Mouse (Mus musculus) stomach, embryonic 15.5 days (tissue): ENCODE measurements around the gene Agbl5. TPM values are rescaled to one million over a fixed set of nuclear protein-coding genes. Genes with fewer than 3 reads are reported as not detected.

Experiments used
- ATAC-seq: fragments of 200-750 bp; cut with Nextera tagmentation; 2 replicates; pipeline ENCODE4 v1.8.0; 2017; ENCODE audit warnings: low read depth, moderate number of reproducible peaks, moderate TSS enrichment; ENCODE audit not compliant: insufficient read depth, low FRiP score
- H3K27ac ChIP-seq: fragments of 300-500 bp; sonication (generic); 2 replicates; pipeline ENCODE4 v1.5.1; 2015; ENCODE audit warnings: mild to moderate bottlenecking, inconsistent platforms
- H3K27me3 ChIP-seq: fragments of 300-500 bp; sonication (generic); replicated peaks from 2 replicates; pipeline ENCODE4 v1.6.1; 2015; ENCODE audit warnings: inconsistent platforms
- H3K36me3 ChIP-seq: fragments of 300-500 bp; sonication (generic); 2 replicates; pipeline ENCODE4 v1.6.1; 2015; ENCODE audit warnings: inconsistent platforms
- H3K4me1 ChIP-seq: fragments of 300-500 bp; sonication (generic); 2 replicates; pipeline ENCODE4 v1.6.1; 2015; ENCODE audit warnings: inconsistent platforms
- H3K4me2 ChIP-seq: fragments of 300-500 bp; sonication (generic); 2 replicates; pipeline ENCODE4 v1.6.1; 2015; ENCODE audit warnings: mild to moderate bottlenecking, inconsistent platforms
- H3K4me3 ChIP-seq: fragments of 300-500 bp; sonication (generic); replicated peaks from 2 replicates; pipeline ENCODE4 v1.5.1; 2015; ENCODE audit warnings: inconsistent platforms
- H3K9ac ChIP-seq: fragments of 300-500 bp; sonication (generic); 2 replicates; pipeline ENCODE4 v1.6.1; 2015; ENCODE audit warnings: inconsistent platforms
- H3K9me3 ChIP-seq: fragments of 300-500 bp; sonication (generic); 2 replicates; pipeline ENCODE4 v1.6.1; 2016; ENCODE audit warnings: inconsistent platforms
- WGBS: fragments of 180-500 bp; shearing (Covaris S2); methylation state at CpG from one replicate; pipeline ENCODE4 v1.1.7; 2015; 5-methylcytosine and 5-hydroxymethylcytosine counted together
- polyA plus RNA-seq: library from polyadenylated mRNA; unstranded; fragments of >200 nt; fragmentation: Nextera tagmentation; extraction: Ambion mirVana; gene quantifications from 2 replicates; pipeline ENCODE4 v1.2.1, GENCODE M21; 2015

The Agbl5 gene
- polyA plus RNA-seq, 1 experiment from 2014 or later, result 15.9 TPM

- H3K27me3 ChIP-seq, result no peaks in the 10 kb centered on the region
- peak overlapping the region; percentile 61 for H3K9ac ChIP-seq
- H3K4me3 ChIP-seq, result peak overlapping the region; percentile 53
- 32% methylated on average over 7 of the region's 7 CpGs for WGBS
- ATAC-seq, result no peak
- no peaks in the 10 kb centered on the region for H3K9me3 ChIP-seq
- H3K4me2 ChIP-seq, result peak overlapping the region; percentile 81
- peaks cover 22% of the 10 kb centered on the region for H3K36me3 ChIP-seq
- H3K27ac ChIP-seq, result peak overlapping the region; percentile 95
- H3K4me1 ChIP-seq, result peaks cover 64% of the 10 kb centered on the region
Measured at GRCm38 (mm10) chr5:30914101-30914635, 25.7 kb downstream of the Agbl5 start.

- no peak for ATAC-seq
- Histone ChIP-seq H3K36me3 (peaks cover 27% of the 10 kb centered on the region), H3K9me3 (no peaks in the 10 kb centered on the region), H3K27me3 (no peaks in the 10 kb centered on the region), H3K9ac (peak overlapping the region; percentile 61), H3K27ac (peak overlapping the region; percentile 95), H3K4me2 (peak overlapping the region; percentile 81), H3K4me3 (peak overlapping the region; percentile 53), H3K4me1 (peaks cover 60% of the 10 kb centered on the region)
- WGBS, result 28% methylated on average over 6 of the region's 6 CpGs
Measured at GRCm38 (mm10) chr5:30914849-30915248, 26.4 kb downstream of the Agbl5 start.

GRCm38 (mm10) chr5:30915456-30915855 is 27.0 kb downstream of the Agbl5 start:
- Histone ChIP-seq H3K9me3 (no peaks in the 10 kb centered on the region), H3K36me3 (peaks cover 31% of the 10 kb centered on the region), H3K4me1 (peaks cover 64% of the 10 kb centered on the region), H3K4me3 (peak overlapping the region; percentile 53), H3K4me2 (peak overlapping the region; percentile 81), H3K27me3 (no peaks in the 10 kb centered on the region), H3K27ac (peak overlapping the region; percentile 95), H3K9ac (peak overlapping the region; percentile 61)
- no peak for ATAC-seq
- 43% methylated on average over 9 of the region's 9 CpGs for WGBS

- Histone ChIP-seq H3K9ac (no peak overlapping the region), H3K4me1 (peaks cover 63% of the 10 kb centered on the region)
Measured at GRCm38 (mm10) chr5:30915974-30916433, 27.5 kb downstream of the Agbl5 start.

GRCm38 (mm10) chr5:30916841-30917240 is 28.3 kb downstream of the Agbl5 start:
- peaks cover 36% of the 10 kb centered on the region for H3K36me3 ChIP-seq
- no peaks in the 10 kb centered on the region for H3K9me3 ChIP-seq
- no peak for ATAC-seq
- no peak overlapping the region for H3K4me3 ChIP-seq
- H3K9ac ChIP-seq, result no peak overlapping the region
- no peak overlapping the region for H3K4me2 ChIP-seq
- no peak overlapping the region; the same call in 1 of the 2 replicates for H3K27ac ChIP-seq
- 92% methylated on average over 9 of the region's 9 CpGs for WGBS
- no peaks in the 10 kb centered on the region for H3K27me3 ChIP-seq
- peaks cover 65% of the 10 kb centered on the region for H3K4me1 ChIP-seq

More at GRCm38 (mm10) chr5:30915974-30916433, 27.5 kb downstream of the Agbl5 start:
- WGBS, result 3% methylated on average over 7 of the region's 7 CpGs
- H3K36me3 ChIP-seq, result peaks cover 36% of the 10 kb centered on the region
- no peaks in the 10 kb centered on the region for H3K9me3 ChIP-seq
- ATAC-seq, result peak; percentile 61
- H3K4me3 ChIP-seq, result peak overlapping the region; percentile 53
- peak overlapping the region; percentile 81 for H3K4me2 ChIP-seq
- peak overlapping the region; percentile 59; the same call in 1 of the 2 replicates for H3K27ac ChIP-seq
- H3K27me3 ChIP-seq, result no peaks in the 10 kb centered on the region

GRCm38 (mm10) chr5:30917348-30917747 is 28.9 kb downstream of the Agbl5 start:
- H3K4me2 ChIP-seq, result no peak overlapping the region
- H3K4me1 ChIP-seq, result peaks cover 64% of the 10 kb centered on the region
- no peak overlapping the region for H3K27ac ChIP-seq
- no peak overlapping the region for H3K9ac ChIP-seq
- H3K27me3 ChIP-seq, result no peaks in the 10 kb centered on the region
- ATAC-seq, result no peak
- peaks cover 36% of the 10 kb centered on the region for H3K36me3 ChIP-seq
- no peak overlapping the region for H3K4me3 ChIP-seq
- no peaks in the 10 kb centered on the region for H3K9me3 ChIP-seq
- WGBS, result 87% methylated on average over 11 of the region's 11 CpGs

- Histone ChIP-seq H3K27ac (no peak overlapping the region), H3K9me3 (no peaks in the 10 kb centered on the region), H3K9ac (no peak overlapping the region), H3K27me3 (no peaks in the 10 kb centered on the region), H3K36me3 (peaks cover 36% of the 10 kb centered on the region), H3K4me1 (peaks cover 64% of the 10 kb centered on the region), H3K4me2 (no peak overlapping the region), H3K4me3 (no peak overlapping the region)
- WGBS, result 86% methylated on average over 31 of the region's 31 CpGs
- no peak for ATAC-seq
Measured at GRCm38 (mm10) chr5:30917891-30918670, 29.6 kb downstream of the Agbl5 start.

GRCm38 (mm10) chr5:30918691-30919090 is 30.2 kb downstream of the Agbl5 start:
- peaks cover 64% of the 10 kb centered on the region for H3K4me1 ChIP-seq
- no peaks in the 10 kb centered on the region for H3K9me3 ChIP-seq
- no peak overlapping the region for H3K27ac ChIP-seq
- H3K27me3 ChIP-seq, result no peaks in the 10 kb centered on the region
- H3K36me3 ChIP-seq, result peaks cover 36% of the 10 kb centered on the region
- no peak overlapping the region for H3K4me2 ChIP-seq
- no peak for ATAC-seq
- no peak overlapping the region for H3K9ac ChIP-seq
- WGBS, result 83% methylated on average over 8 of the region's 8 CpGs
- no peak overlapping the region for H3K4me3 ChIP-seq

- Histone ChIP-seq H3K4me2 (peak overlapping the region; percentile 85), H3K9me3 (no peaks in the 10 kb centered on the region), H3K4me3 (peak overlapping the region; percentile 58), H3K4me1 (peaks cover 64% of the 10 kb centered on the region), H3K27ac (peak overlapping the region; percentile 44; the same call in 1 of the 2 replicates), H3K9ac (no peak overlapping the region), H3K36me3 (peaks cover 36% of the 10 kb centered on the region), H3K27me3 (no peaks in the 10 kb centered on the region)
- ATAC-seq, result no peak
- WGBS, result 64% methylated on average over 11 of the region's 11 CpGs
Measured at GRCm38 (mm10) chr5:30919831-30920614, 31.5 kb downstream of the Agbl5 start.

GRCm38 (mm10) chr5:30920621-30921020 is 32.1 kb downstream of the Agbl5 start:
- H3K27me3 ChIP-seq, result no peaks in the 10 kb centered on the region
- no peaks in the 10 kb centered on the region for H3K9me3 ChIP-seq
- peaks cover 36% of the 10 kb centered on the region for H3K36me3 ChIP-seq
- H3K9ac ChIP-seq, result no peak overlapping the region
- peaks cover 60% of the 10 kb centered on the region for H3K4me1 ChIP-seq
- 52% methylated on average over 19 of the region's 19 CpGs for WGBS
- no peak for ATAC-seq
- H3K4me2 ChIP-seq, result peak overlapping the region; percentile 85
- peak overlapping the region; percentile 44; the same call in 1 of the 2 replicates for H3K27ac ChIP-seq
- H3K4me3 ChIP-seq, result peak overlapping the region; percentile 58

- WGBS, result under 1% methylated on average over 37 of the region's 40 CpGs
- Histone ChIP-seq H3K9me3 (no peaks in the 10 kb centered on the region), H3K4me2 (peak within 1 kb of the TSS; percentile 85), H3K36me3 (peaks cover 36% of the 10 kb centered on the region), H3K9ac (peak within 1 kb of the TSS; percentile 56), H3K4me3 (peak within 1 kb of the TSS; percentile 58), H3K27me3 (no peaks in the 10 kb centered on the region), H3K27ac (peak within 1 kb of the TSS; percentile 90), H3K4me1 (peaks cover 53% of the 10 kb centered on the region)
- peak; percentile 88 for ATAC-seq
Measured at GRCm38 (mm10) chr5:30921256-30922033, 33.0 kb downstream of the Agbl5 start, which contains the start of gene Khk. Khk (plus strand) TSS chr5:30921431.
